Mouse (Mus musculus) layer of hippocampus, postnatal 10 days (tissue): ENCODE data around the gene Osbp2. TPM values are rescaled to one million over a fixed set of nuclear protein-coding genes. Genes with fewer than 3 reads are reported as not detected.

Experiments
- DNase-seq, 2 experiments: peaks; one replicate each; pipeline ENCODE4 v3.0.0; 2021; ENCODE audit warnings: low spot score in 2 of 2
- total RNA-seq, 2 experiments: library from RNA; stranded (reverse); gene quantifications; 2 replicates each; pipeline ENCODE4 v1.2.3; 2021

Gene Osbp2
- total RNA-seq, 2 experiments from 2014 or later: 84.0 to 87.2 TPM

- DNase-seq: no peak
Observed at GRCm38 (mm10) chr11:3864343-3864742, 640 bp upstream of the Osbp2 start.

- no peak for DNase-seq
Observed at GRCm38 (mm10) chr11:3862661-3863453, 846 bp downstream of the Osbp2 start.

- DNase-seq: no peak
Observed at GRCm38 (mm10) chr11:3860361-3860760, 3.3 kb downstream of the Osbp2 start.

GRCm38 (mm10) chr11:3859778-3860177 is 3.9 kb downstream of the Osbp2 start:
- DNase-seq: no peak

- no peak for DNase-seq
Observed at GRCm38 (mm10) chr11:3857902-3858301, 5.8 kb downstream of the Osbp2 start.

- peak in 1 of 2 experiments; percentile 10 for DNase-seq
Observed at GRCm38 (mm10) chr11:3855846-3856245, 7.9 kb downstream of the Osbp2 start.

- DNase-seq: no peak
Observed at GRCm38 (mm10) chr11:3854156-3854555, 9.5 kb downstream of the Osbp2 start.

- DNase-seq: peak; percentile 74 to 77
Observed at GRCm38 (mm10) chr11:3853481-3854034, 10.1 kb downstream of the Osbp2 start.

GRCm38 (mm10) chr11:3853031-3853430 is 10.7 kb downstream of the Osbp2 start:
- no peak for DNase-seq

- no peak for DNase-seq
Observed at GRCm38 (mm10) chr11:3851872-3852271, 11.8 kb downstream of the Osbp2 start.

GRCm38 (mm10) chr11:3850746-3851277 is 12.9 kb downstream of the Osbp2 start:
- DNase-seq: peak in 1 of 2 experiments; percentile 8

- no peak for DNase-seq
Observed at GRCm38 (mm10) chr11:3850315-3850614, 13.4 kb downstream of the Osbp2 start.

- DNase-seq: peak in 1 of 2 experiments; percentile 18
Observed at GRCm38 (mm10) chr11:3849469-3850314, 14.0 kb downstream of the Osbp2 start.

GRCm38 (mm10) chr11:3846351-3846750 is 17.4 kb downstream of the Osbp2 start:
- DNase-seq: peak in 1 of 2 experiments; percentile 8

GRCm38 (mm10) chr11:3843943-3844734 is 19.6 kb downstream of the Osbp2 start:
- peak in 1 of 2 experiments; percentile 10 for DNase-seq

GRCm38 (mm10) chr11:3835271-3835670 is 28.4 kb downstream of the Osbp2 start:
- DNase-seq: no peak

- DNase-seq: no peak
Observed at GRCm38 (mm10) chr11:3834421-3835098, 29.1 kb downstream of the Osbp2 start.

GRCm38 (mm10) chr11:3833544-3834420 is 29.9 kb downstream of the Osbp2 start:
- no peak for DNase-seq

GRCm38 (mm10) chr11:3832193-3832901 is 31.4 kb downstream of the Osbp2 start:
- peak; percentile 49 to 67 for DNase-seq
